Mouse (Mus musculus) embryonic facial prominence, embryonic 14.5 days (tissue): ENCODE data around the gene Dip2a. TPM values are rescaled to one million over a fixed set of nuclear protein-coding genes. Genes with fewer than 3 reads are reported as not detected.

Source experiments
- ATAC-seq: fragments of 200-750 bp; cut with Nextera tagmentation; 2 replicates; pipeline ENCODE4 v1.8.0; 2017; ENCODE audit warnings: low read depth, moderate number of reproducible peaks, moderate TSS enrichment
- DNase-seq: peaks from one replicate; pipeline ENCODE4 v3.0.0-alpha.2; 2015; ENCODE audit warnings: low spot score
- H3K27ac ChIP-seq: fragments of 300-500 bp; sonication (generic); replicated peaks from 2 replicates; pipeline ENCODE4 v1.5.1; 2014; ENCODE audit warnings: low read depth, mild to moderate bottlenecking, low read length, moderate library complexity
- H3K27me3 ChIP-seq: fragments of 300-500 bp; sonication (generic); replicated peaks from 2 replicates; pipeline ENCODE4 v1.6.1; 2014; ENCODE audit warnings: low read length; ENCODE audit not compliant: control insufficient read depth, insufficient read depth
- H3K36me3 ChIP-seq: fragments of 300-500 bp; sonication (generic); 2 replicates; pipeline ENCODE4 v1.6.1; 2014; ENCODE audit warnings: low read length, mixed read lengths; ENCODE audit not compliant: control insufficient read depth, insufficient read depth
- H3K4me1 ChIP-seq: fragments of 300-500 bp; sonication (generic); 2 replicates; pipeline ENCODE4 v1.6.1; 2014; ENCODE audit warnings: antibody characterized with exemption, low read length; ENCODE audit not compliant: control insufficient read depth, insufficient read depth
- H3K4me2 ChIP-seq: fragments of 300-500 bp; sonication (generic); 2 replicates; pipeline ENCODE4 v1.6.1; 2014; ENCODE audit warnings: low read depth, mild to moderate bottlenecking, low read length, moderate library complexity, mixed read lengths
- H3K4me3 ChIP-seq: fragments of 300-500 bp; sonication (generic); 2 replicates; pipeline ENCODE4 v1.5.1; 2014; ENCODE audit warnings: low read depth, mild to moderate bottlenecking, low read length
- H3K9ac ChIP-seq: fragments of 300-500 bp; sonication (generic); 2 replicates; pipeline ENCODE4 v1.6.1; 2014; ENCODE audit warnings: low read depth, mild to moderate bottlenecking, low read length, moderate library complexity, mixed read lengths
- H3K9me3 ChIP-seq: fragments of 300-500 bp; sonication (generic); 2 replicates; pipeline ENCODE4 v1.6.1; 2016; ENCODE audit warnings: low read length; ENCODE audit not compliant: control insufficient read depth
- WGBS: fragments of 180-500 bp; shearing (Covaris S2); extraction: QIAGEN DNeasy Blood & Tissue Kit; methylation state at CpG from one replicate; pipeline ENCODE4 v1.1.7; 2014; 5-methylcytosine and 5-hydroxymethylcytosine counted together
- polyA plus RNA-seq: library from polyadenylated mRNA; unstranded; fragments of >200 nt; fragmentation: Nextera tagmentation; extraction: Ambion mirVana; gene quantifications from 2 replicates; pipeline ENCODE4 v1.2.1, GENCODE M21; 2014

Dip2a gene
- polyA plus RNA-seq, 1 experiment from 2014 or later, result 7.7 TPM

DNA sequence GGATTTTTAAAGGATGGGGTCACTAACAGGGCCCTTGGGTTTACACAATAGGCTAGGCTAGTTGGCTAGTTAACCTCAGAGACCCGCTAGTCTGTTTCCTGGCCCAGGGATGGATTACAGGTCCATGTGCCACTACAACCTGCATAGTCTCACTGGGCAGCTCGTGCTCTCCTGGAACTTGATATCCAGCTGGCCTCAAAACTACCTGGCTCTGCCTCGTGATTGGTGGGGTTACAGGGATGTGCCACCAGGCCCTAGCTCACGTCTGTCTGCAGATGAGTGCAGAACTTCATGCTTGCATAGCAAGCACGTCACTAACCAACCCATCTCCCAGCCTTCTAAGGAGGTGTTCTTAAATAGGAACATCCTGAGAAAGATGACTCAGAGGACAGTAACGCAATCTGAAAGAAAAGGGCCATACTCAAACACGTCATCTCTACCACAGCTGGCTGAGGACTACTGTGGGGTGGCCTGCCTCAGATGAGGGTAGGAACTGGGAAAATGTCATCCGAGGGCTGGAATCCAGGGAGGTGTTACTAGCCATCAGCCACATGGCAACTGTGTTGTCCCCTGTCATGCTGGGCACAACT is 12.3 kb upstream of the Dip2a start:
- no peaks in the 10 kb centered on the region for H3K9me3 ChIP-seq
- H3K27ac ChIP-seq, result no peak overlapping the region
- DNase-seq (no peak), ATAC-seq (no peak)
- H3K4me2 ChIP-seq, result no peak overlapping the region
- peaks cover 50% of the 10 kb centered on the region for H3K36me3 ChIP-seq
- H3K4me1 ChIP-seq, result no peaks in the 10 kb centered on the region
- 89% methylated on average over 8 of the region's 8 CpGs for WGBS
- no peak overlapping the region for H3K4me3 ChIP-seq
- H3K27me3 ChIP-seq, result no peaks in the 10 kb centered on the region
- no peak overlapping the region for H3K9ac ChIP-seq

DNA sequence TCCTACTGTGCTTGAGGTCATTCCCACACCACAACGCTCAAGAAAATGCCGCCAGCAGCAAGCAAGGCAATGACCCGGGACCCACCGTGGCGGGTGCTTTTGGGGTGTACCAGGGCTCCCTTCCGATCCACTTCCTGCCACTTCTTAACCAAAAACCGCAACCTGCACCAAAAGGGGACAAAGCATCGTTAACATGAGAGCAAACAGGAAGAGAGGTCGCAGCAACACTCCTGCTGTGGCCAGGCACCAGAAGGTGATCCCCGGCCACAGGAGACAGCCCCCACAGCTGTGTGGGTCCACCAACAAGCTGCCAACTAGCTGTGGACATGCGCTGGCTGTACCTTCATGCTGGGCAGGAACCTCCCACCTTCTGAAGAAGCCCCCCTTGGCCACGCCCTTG is 9.9 kb upstream of the Dip2a start:
- Histone ChIP-seq H3K9me3 (no peaks in the 10 kb centered on the region), H3K4me2 (no peak overlapping the region), H3K4me1 (no peaks in the 10 kb centered on the region), H3K4me3 (no peak overlapping the region), H3K27ac (no peak overlapping the region), H3K36me3 (peaks cover 73% of the 10 kb centered on the region), H3K27me3 (no peaks in the 10 kb centered on the region), H3K9ac (no peak overlapping the region)
- WGBS, result 94% methylated on average over 12 of the region's 12 CpGs
- no peak for ATAC-seq
- no peak for DNase-seq

DNA sequence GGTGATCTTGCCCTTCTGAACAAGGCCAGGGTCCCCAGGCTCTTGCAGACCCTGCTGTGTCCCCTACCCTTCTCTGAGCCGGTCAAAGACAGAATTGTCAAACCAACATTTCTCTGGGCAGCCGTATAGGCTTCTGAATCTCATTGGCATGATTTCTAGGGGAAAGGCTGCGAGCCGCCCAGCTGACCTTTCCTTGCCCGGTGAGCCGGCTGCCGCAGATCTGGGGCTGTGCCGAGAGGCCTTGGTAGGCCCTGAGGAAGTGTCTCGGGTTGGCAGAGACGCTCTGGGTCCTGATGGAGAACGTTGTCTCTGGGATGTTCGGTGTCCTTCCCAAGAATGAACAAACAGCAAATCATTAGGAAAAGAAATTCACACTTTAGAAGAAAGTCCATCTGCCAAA is 8.9 kb upstream of the Dip2a start:
- Histone ChIP-seq H3K4me3 (no peak overlapping the region), H3K9ac (no peak overlapping the region), H3K27ac (no peak overlapping the region), H3K9me3 (no peaks in the 10 kb centered on the region), H3K4me2 (no peak overlapping the region), H3K4me1 (no peaks in the 10 kb centered on the region), H3K36me3 (peaks cover 74% of the 10 kb centered on the region), H3K27me3 (no peaks in the 10 kb centered on the region)
- DNase-seq, result no peak
- ATAC-seq, result no peak
- 96% methylated on average over 12 of the region's 12 CpGs for WGBS

DNA sequence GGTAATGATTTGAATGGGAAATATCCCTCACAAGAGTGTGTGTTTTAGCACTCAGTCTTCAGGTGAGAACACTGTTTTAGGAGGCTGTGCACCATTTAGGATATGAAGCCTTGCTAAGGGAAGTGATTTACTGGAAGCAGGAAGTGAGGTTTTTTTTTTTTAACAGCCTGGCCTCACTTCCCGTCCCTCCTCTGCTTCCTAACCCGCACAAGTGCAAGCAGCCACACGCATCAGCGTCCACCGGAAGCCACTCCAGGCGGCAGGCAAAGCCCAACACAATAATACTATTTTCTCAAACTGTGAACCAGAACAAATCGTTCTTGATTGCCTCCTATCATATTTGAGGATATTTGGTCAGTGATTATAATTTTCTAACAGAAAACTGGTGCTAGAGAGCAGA is 6.9 kb upstream of the Dip2a start:
- peaks cover 66% of the 10 kb centered on the region for H3K36me3 ChIP-seq
- H3K27me3 ChIP-seq, result no peaks in the 10 kb centered on the region
- no peak overlapping the region for H3K4me2 ChIP-seq
- no peak overlapping the region for H3K4me3 ChIP-seq
- ATAC-seq (no peak), DNase-seq (no peak)
- 82% methylated on average over 7 of the region's 7 CpGs for WGBS
- H3K4me1 ChIP-seq, result no peaks in the 10 kb centered on the region
- no peak overlapping the region for H3K27ac ChIP-seq
- no peak overlapping the region for H3K9ac ChIP-seq
- no peaks in the 10 kb centered on the region for H3K9me3 ChIP-seq

DNA sequence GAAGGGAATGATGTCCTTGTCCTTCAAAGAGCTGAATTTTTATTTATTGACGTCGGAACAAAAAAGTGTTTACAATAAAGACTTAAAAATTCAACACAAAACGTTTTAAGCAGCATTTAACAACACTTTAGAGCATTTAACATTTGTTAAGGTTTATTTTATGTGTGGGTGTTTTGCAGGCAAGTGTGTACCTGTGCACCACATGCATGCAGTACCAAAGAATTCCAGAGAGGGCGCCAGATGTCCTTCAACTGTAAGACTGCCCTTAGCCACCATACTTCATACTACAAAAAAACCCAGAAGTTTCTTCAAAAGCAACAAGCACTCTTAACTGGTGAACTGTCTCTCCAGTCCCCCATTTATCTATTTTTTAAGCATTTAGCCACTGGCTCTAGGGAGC is 1.5 kb upstream of the Dip2a start:
- no peaks in the 10 kb centered on the region for H3K27me3 ChIP-seq
- H3K4me3 ChIP-seq, result peak overlapping the region; percentile 96
- peaks cover 17% of the 10 kb centered on the region for H3K4me1 ChIP-seq
- H3K27ac ChIP-seq, result no peak overlapping the region
- WGBS, result 7% methylated on average over 4 of the region's 4 CpGs
- H3K9ac ChIP-seq, result no peak overlapping the region
- H3K4me2 ChIP-seq, result peak overlapping the region; percentile 91
- peak; percentile 48 for DNase-seq
- peaks cover 17% of the 10 kb centered on the region for H3K36me3 ChIP-seq
- ATAC-seq, result no peak
- no peaks in the 10 kb centered on the region for H3K9me3 ChIP-seq

DNA sequence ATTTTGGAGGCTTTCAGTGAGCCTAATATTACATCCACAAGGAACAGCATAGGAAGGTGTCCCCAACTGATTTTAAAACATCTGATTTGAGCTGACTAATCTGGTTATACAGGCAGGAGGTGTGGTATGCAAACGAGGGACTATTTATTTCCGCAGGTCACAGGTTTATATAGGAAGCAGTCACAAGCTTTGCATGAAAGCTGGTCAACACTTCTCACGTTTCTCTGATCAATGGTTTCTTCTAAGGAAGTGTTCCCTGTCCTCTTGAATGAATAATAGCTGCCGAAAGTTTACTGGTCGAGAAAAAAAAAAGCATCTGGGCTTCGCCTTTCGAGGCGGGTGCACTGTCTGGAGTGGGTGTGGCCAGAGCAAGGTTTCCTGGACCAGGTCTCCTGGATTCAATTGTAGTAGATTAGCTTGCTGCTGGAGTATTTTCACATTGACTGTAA is 976 bp upstream of the Dip2a start:
- Histone ChIP-seq H3K4me2 (peak overlapping the region; percentile 91), H3K36me3 (peaks cover 12% of the 10 kb centered on the region), H3K4me3 (peak overlapping the region; percentile 96), H3K27ac (no peak overlapping the region), H3K9me3 (no peaks in the 10 kb centered on the region), H3K27me3 (no peaks in the 10 kb centered on the region), H3K9ac (peak overlapping the region; percentile 92), H3K4me1 (peaks cover 17% of the 10 kb centered on the region)
- DNase-seq, result peak; percentile 25
- WGBS, result 12% methylated on average over 8 of the region's 8 CpGs
- ATAC-seq, result no peak

DNA sequence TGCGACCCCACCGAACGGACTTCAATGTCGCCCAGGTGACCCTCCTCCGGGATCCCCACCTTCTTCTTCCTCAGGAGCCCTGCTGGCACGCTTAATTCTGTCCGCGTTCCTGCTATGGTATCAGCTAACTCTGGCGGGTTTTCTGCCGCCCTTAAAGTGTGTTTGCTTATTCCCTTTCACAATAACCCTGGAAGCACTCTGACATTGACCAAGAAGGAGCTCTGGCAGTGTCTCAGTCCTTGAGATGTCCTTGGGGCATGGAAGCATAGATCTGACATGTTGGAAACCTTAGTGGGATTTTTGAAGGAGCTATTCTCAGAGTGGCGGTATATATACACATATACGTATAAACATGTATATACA is 430 bp upstream of the Dip2a start:
- Histone ChIP-seq H3K27ac (no peak overlapping the region; the same call in 1 of the 2 replicates), H3K4me2 (peak overlapping the region; percentile 91), H3K36me3 (peaks cover 7% of the 10 kb centered on the region), H3K4me3 (peak overlapping the region; percentile 96), H3K9me3 (no peaks in the 10 kb centered on the region), H3K27me3 (no peaks in the 10 kb centered on the region), H3K4me1 (peaks cover 17% of the 10 kb centered on the region), H3K9ac (peak overlapping the region; percentile 92)
- no peak for DNase-seq
- ATAC-seq, result peak; percentile 41
- under 1% methylated on average over 9 of the region's 12 CpGs for WGBS

DNA sequence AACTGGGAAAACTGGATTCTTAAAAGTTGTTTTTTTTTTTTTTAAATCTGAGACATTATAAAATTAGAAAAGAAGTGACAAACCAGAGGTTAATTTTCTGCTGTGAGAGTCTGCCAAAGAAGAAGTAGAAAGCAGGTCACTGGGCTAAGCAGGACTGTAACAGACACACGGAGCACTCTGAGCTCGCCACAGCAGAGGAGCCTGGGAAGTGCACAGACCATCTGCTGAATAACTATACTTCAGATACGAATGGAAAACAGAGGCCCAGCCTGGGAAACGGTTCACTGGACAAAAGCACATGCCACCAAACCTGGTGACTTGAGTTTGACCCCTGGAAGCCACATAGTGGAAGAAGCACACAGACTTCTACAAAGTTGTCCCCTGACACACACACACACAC is 10.7 kb downstream of the Dip2a start:
- Histone ChIP-seq H3K4me3 (no peak overlapping the region), H3K36me3 (0 out of 2 replicates have a peak, but pooled peaks cover 5% of the 10 kb centered on the region), H3K4me2 (no peak overlapping the region), H3K9me3 (no peaks in the 10 kb centered on the region), H3K9ac (no peak overlapping the region), H3K27ac (no peak overlapping the region), H3K4me1 (no peaks in the 10 kb centered on the region), H3K27me3 (no peaks in the 10 kb centered on the region)
- 45% methylated on average over 4 of the region's 4 CpGs for WGBS
- DNase-seq, result no peak
- no peak for ATAC-seq

DNA sequence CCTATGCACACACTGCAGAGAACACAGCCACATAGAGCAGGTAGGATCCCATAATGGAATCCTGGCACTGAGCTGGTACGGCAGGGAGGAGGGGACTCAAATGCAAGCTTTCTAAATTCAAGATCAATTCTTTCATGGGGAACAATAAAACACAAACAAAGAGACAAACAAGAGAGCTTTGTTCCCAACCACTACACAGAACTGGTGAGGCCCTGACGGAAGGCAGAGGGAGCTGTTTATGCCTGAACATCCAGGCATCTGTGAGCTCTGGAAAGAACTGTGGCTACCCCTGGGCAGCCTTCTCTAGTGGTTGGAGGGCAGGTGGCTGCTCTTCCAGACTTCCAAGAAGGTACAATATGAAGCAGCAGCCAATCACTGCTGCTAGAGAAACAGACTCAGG is 13.1 kb downstream of the Dip2a start:
- no peaks in the 10 kb centered on the region for H3K36me3 ChIP-seq
- H3K4me2 ChIP-seq, result no peak overlapping the region
- no peaks in the 10 kb centered on the region for H3K4me1 ChIP-seq
- no peak for DNase-seq
- no peaks in the 10 kb centered on the region for H3K27me3 ChIP-seq
- no peak overlapping the region for H3K27ac ChIP-seq
- WGBS, result 76% methylated on average over 2 of the region's 2 CpGs
- H3K9me3 ChIP-seq, result no peaks in the 10 kb centered on the region
- H3K4me3 ChIP-seq, result no peak overlapping the region
- no peak overlapping the region for H3K9ac ChIP-seq
- ATAC-seq, result no peak
